8 mouse cellular contexts compared by ENCODE assay signal in the genomic region with DNA sequence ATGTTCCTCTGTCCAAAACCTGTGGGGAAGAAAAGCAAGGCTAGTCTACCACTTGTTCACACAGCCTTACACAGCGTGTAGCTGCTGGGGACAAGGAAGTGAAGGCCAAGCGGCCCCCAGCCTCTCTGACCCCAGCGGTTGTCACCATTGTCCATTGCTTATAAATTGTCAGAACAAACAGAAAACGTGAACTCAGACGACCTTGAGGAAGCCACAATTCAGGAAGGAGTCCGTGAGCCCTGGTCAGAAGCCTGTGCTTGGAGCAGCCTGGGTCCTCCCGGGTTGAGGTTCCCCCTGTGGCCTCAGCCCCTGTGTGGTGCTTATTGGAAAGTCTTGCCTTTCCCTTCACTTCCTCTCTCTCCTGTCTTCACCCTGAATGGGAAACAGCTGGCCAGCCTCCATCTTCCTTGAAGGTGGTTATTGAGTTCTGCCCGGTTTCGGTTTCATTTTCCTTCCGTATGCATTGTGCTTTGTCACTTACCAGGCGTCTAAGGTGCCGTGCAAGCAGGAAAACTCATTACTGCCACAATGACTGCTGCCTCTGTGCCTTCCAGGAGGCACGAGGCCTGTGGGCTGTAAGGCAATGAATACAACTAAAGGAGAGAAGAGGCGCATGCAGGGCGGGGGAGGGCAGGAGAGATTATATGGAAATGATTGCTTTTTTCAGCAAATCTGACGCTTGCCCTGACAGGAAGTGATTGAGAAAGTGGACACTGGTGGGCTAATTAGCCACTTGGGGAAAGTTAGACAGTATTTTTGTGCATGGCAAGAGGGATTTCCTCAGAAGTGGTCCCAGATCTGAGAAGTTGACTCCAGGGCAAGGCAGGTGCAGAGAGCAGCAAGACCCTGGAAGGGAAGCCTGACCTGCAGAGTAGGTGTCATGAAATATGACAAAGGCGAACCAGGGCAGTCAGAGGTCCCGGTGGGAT.
DNase-seq lines count a peak whose midpoint lies in the region; ATAC-seq and TF ChIP-seq lines count a peak whose summit lies in the region.

No protein-coding gene starts in this region.

- intact Hi-C loops in left cerebral cortex, postnatal 4 days (cut with DNase I): no loop called here

- peak overlapping the region; percentile 17 to 51 (median 38) for H3K4me3 ChIP-seq in CH12.LX (replicated peaks in 1 of 3; ENCODE audit: low read depth in 2 of 3, low read length in 2 of 3, poor library complexity in 1 of 3)
- peak overlapping the region; percentile 29 for H3K4me3 ChIP-seq in intestine, postnatal 0 days (ENCODE audit: low read depth, low read length)
- H3K4me3 ChIP-seq in lung, adult 2 months (replicated peaks; ENCODE audit: extremely low read depth, low read depth, low read length): peak overlapping the region; percentile 76
- H3K4me3 ChIP-seq in neural tube, embryonic 13.5 days: peak overlapping the region; percentile 3; the same call in 1 of the 2 replicates

- no peak for TF ChIP-seq CTCF in CH12.LX (conservative IDR thresholded peaks at IDR 0.05 in 1 of 2, IDR thresholded peaks at IDR 0.05 in 1 of 2; ENCODE audit: low read depth in 2 of 2, low read length in 2 of 2)
- no peak for TF ChIP-seq CTCF in intestine, postnatal 0 days (IDR thresholded peaks at IDR 0.05; ENCODE audit: low read depth)
- no peak for TF ChIP-seq CTCF in lung, adult 2 months (IDR thresholded peaks at IDR 0.05; ENCODE audit: insufficient read depth, low read length)

- peak overlapping the region; percentile 30 for H3K9ac ChIP-seq in CH12.LX (ENCODE audit: insufficient read depth, low read depth)
- H3K9ac ChIP-seq in intestine, postnatal 0 days (ENCODE audit: low read depth, low read length): peak overlapping the region; percentile 12
- 0 out of 2 replicates have a peak overlapping the region, but pooled peaks have one; percentile 38 for H3K9ac ChIP-seq in neural tube, embryonic 13.5 days

- no peaks in the 10 kb centered on the region for H3K79me2 ChIP-seq in CH12.LX (replicated peaks; ENCODE audit: control insufficient read depth, extremely low read depth, insufficient read depth, poor library complexity, severe bottlenecking)

- H3K9me3 ChIP-seq in CH12.LX (replicated peaks; ENCODE audit: low read length): no peaks in the 10 kb centered on the region
- no peaks in the 10 kb centered on the region for H3K9me3 ChIP-seq in intestine, postnatal 0 days (ENCODE audit: control insufficient read depth)
- no peaks in the 10 kb centered on the region for H3K9me3 ChIP-seq in neural tube, embryonic 13.5 days

- H3K27me3 ChIP-seq in CH12.LX (replicated peaks): no peaks in the 10 kb centered on the region
- H3K27me3 ChIP-seq in intestine, postnatal 0 days (replicated peaks; ENCODE audit: control insufficient read depth, insufficient read depth, low read length): no peaks in the 10 kb centered on the region
- no peaks in the 10 kb centered on the region for H3K27me3 ChIP-seq in neural tube, embryonic 13.5 days

- TF ChIP-seq RAD21 in CH12.LX (IDR thresholded peaks at IDR 0.05; ENCODE audit: low read depth, low read length): no peak

- 34% methylated on average over 18 of the region's 18 CpGs for WGBS in intestine, postnatal 0 days
- 23% methylated on average over 18 of the region's 18 CpGs for WGBS in lung, adult 2 months
- 41% methylated on average over 18 of the region's 18 CpGs for WGBS in neural tube, embryonic 13.5 days

- H3K27ac ChIP-seq in CH12.LX (ENCODE audit: insufficient read depth, low read depth): no peak overlapping the region
- H3K27ac ChIP-seq in intestine, postnatal 0 days (ENCODE audit: low read depth, low read length): peak overlapping the region; percentile 68
- H3K27ac ChIP-seq in neural tube, embryonic 13.5 days (replicated peaks): no peak overlapping the region

- peak overlapping the region; percentile 64 for H3K4me2 ChIP-seq in CH12.LX (ENCODE audit: insufficient read depth, low read depth, poor library complexity, severe bottlenecking)
- H3K4me2 ChIP-seq in intestine, postnatal 0 days (replicated peaks; ENCODE audit: low read depth): peak overlapping the region; percentile 61
- H3K4me2 ChIP-seq in neural tube, embryonic 13.5 days: peak overlapping the region; percentile 28

- in situ Hi-C loops in CH12.LX (cut with MboI; ENCODE audit: low pct_ligation_motif_present, low pct_unique_long_range_greater_than_20kb, low sequenced_read_pairs): no loop called here

- peaks cover 5 to 36% of the 10 kb centered on the region in 2 experiments; a peak in 3 of 4 replicates for H3K4me1 ChIP-seq in CH12.LX (ENCODE audit: control insufficient read depth in 1 of 2, insufficient read depth in 2 of 2)
- H3K4me1 ChIP-seq in intestine, postnatal 0 days (replicated peaks; ENCODE audit: control insufficient read depth, insufficient read depth, low read length): peaks cover 3% of the 10 kb centered on the region; the same call in 1 of the 2 replicates
- H3K4me1 ChIP-seq in lung, adult 2 months (ENCODE audit: control insufficient read depth, insufficient read depth, low read length): peaks cover 2% of the 10 kb centered on the region; the same call in 1 of the 2 replicates
- H3K4me1 ChIP-seq in neural tube, embryonic 13.5 days (replicated peaks): peaks cover 23% of the 10 kb centered on the region

- no peak for TF ChIP-seq POLR2A in CH12.LX (IDR thresholded peaks at IDR 0.05; ENCODE audit: low read depth, low read length)
- no peak for TF ChIP-seq POLR2A in lung, adult 2 months (IDR thresholded peaks at IDR 0.05; ENCODE audit: borderline replicate concordance, extremely low read depth, low read depth, low read length)

- ATAC-seq in intestine, postnatal 0 days: peak; percentile 92
- ATAC-seq in neural tube, embryonic 13.5 days (ENCODE audit: low read depth): peak; percentile 55; the same call in 1 of the 2 replicates

- DNase-seq in CH12.LX (ENCODE audit: extremely low read depth): peak; percentile 82
- DNase-seq in embryo, embryonic 10 days (ENCODE audit: low spot score): peak; percentile 58
- DNase-seq in heart, adult 11 months: peak; percentile 98
- DNase-seq in lung, adult 2 months: peak; percentile 64
- DNase-seq in left cerebral cortex, postnatal 4 days: no peak
- DNase-seq in layer of hippocampus, postnatal 36 days: no peak

- dilution Hi-C loops in CH12.LX (cut with MboI; ENCODE audit: extremely low pct_ligation_motif_present, extremely low pct_unique_long_range_greater_than_20kb, low sequenced_read_pairs): no loop called here

- no peaks in the 10 kb centered on the region for H3K36me3 ChIP-seq in CH12.LX (replicated peaks in 1 of 2; ENCODE audit: control insufficient read depth in 1 of 2, insufficient read depth in 1 of 2, low read length in 1 of 2)
- H3K36me3 ChIP-seq in intestine, postnatal 0 days (ENCODE audit: control insufficient read depth, insufficient read depth): no peaks in the 10 kb centered on the region
- H3K36me3 ChIP-seq in neural tube, embryonic 13.5 days: no peaks in the 10 kb centered on the region

- peak; percentile 59 for TF ChIP-seq EP300 in CH12.LX (IDR thresholded peaks at IDR 0.05; ENCODE audit: low read length)

TF ChIP-seq in CH12.LX, 34 proteins besides CTCF, POLR2A, EP300 and RAD21:
- TF ChIP-seq MEF2A (IDR thresholded peaks at IDR 0.05; ENCODE audit: borderline replicate concordance, low read depth, low read length) (peak; percentile 30; the same call in 1 of the 2 replicates), USF1 (IDR thresholded peaks at IDR 0.05; ENCODE audit: low read depth, low read length) (no peak), MYC (IDR thresholded peaks at IDR 0.05; ENCODE audit: low read depth, low read length) (peak; percentile 46; the same call in 1 of the 2 replicates), NRF1 (IDR thresholded peaks at IDR 0.05; ENCODE audit: low read depth, low read length) (0 out of 2 replicates have a peak, but pooled peaks have one; percentile 8), RCOR1 (conservative IDR thresholded peaks at IDR 0.05; ENCODE audit: low read depth, low read length) (0 out of 2 replicates have a peak, but pooled peaks have one; percentile 30), NELFE (IDR thresholded peaks at IDR 0.05; ENCODE audit: low read depth, low read length) (0 out of 2 replicates have a peak, but pooled peaks have one; percentile 32), SMC3 (IDR thresholded peaks at IDR 0.05; ENCODE audit: low read depth, low read length) (no peak), MAX (IDR thresholded peaks at IDR 0.05; ENCODE audit: low read length) (peak; percentile 43; the same call in 1 of the 2 replicates), KAT2A (IDR thresholded peaks at IDR 0.05; ENCODE audit: insufficient replicate concordance, low read length) (no peak), IRF4 (IDR thresholded peaks at IDR 0.05; ENCODE audit: low read depth, low read length) (peak; percentile 90), BHLHE40 (IDR thresholded peaks at IDR 0.05; ENCODE audit: low read depth, low read length) (peak; percentile 25; the same call in 1 of the 2 replicates), MXI1 (IDR thresholded peaks at IDR 0.05; ENCODE audit: low read depth, low read length) (0 out of 2 replicates have a peak, but pooled peaks have one; percentile 59), TBP (conservative IDR thresholded peaks at IDR 0.05; ENCODE audit: low read depth, low read length) (no peak), POLR2AphosphoS2 (IDR thresholded peaks at IDR 0.05; ENCODE audit: low read depth, low read length) (no peak), ETS1 (conservative IDR thresholded peaks at IDR 0.05; ENCODE audit: low read depth, low read length) (peak; percentile 87), CHD1 (IDR thresholded peaks at IDR 0.05; ENCODE audit: low read depth, low read length) (0 out of 2 replicates have a peak, but pooled peaks have one; percentile 55), E2F4 (IDR thresholded peaks at IDR 0.05; ENCODE audit: insufficient replicate concordance, low read depth, low read length) (no peak), ZKSCAN1 (IDR thresholded peaks at IDR 0.05; ENCODE audit: borderline replicate concordance, low read depth, low read length) (no peak), ZC3H11A (IDR thresholded peaks at IDR 0.05; ENCODE audit: low read depth, low read length) (no peak), SIN3A (IDR thresholded peaks at IDR 0.05; ENCODE audit: low read length) (peak; percentile 75), HCFC1 (IDR thresholded peaks at IDR 0.05; ENCODE audit: low read depth, low read length) (peak; percentile 51), TCF12 (IDR thresholded peaks at IDR 0.05; ENCODE audit: low read depth, low read length) (peak; percentile 76; the same call in 1 of the 2 replicates), CHD2 (IDR thresholded peaks at IDR 0.05; ENCODE audit: low read length) (0 out of 2 replicates have a peak, but pooled peaks have one; percentile 19)

Comparison
In these comparisons a context has a peak if more than half of its experiments do, and no peak if none do; other contexts are left out.
1. DNase-seq: peak in CH12.LX (single experiment), embryo, embryonic 10 days (single experiment), heart, adult 11 months (single experiment) and lung, adult 2 months (single experiment); none in left cerebral cortex, postnatal 4 days (single experiment) and layer of hippocampus, postnatal 36 days (0 of 2).
2. H3K4me3 ChIP-seq: peak in every context shown above with its lines; median percentile 76 in lung, adult 2 months; 38 in CH12.LX; 29 in intestine, postnatal 0 days; 3 in neural tube, embryonic 13.5 days.
3. Peak in every context shown above with its lines, with median percentiles within 50 percentile points of each other: H3K4me2 ChIP-seq and H3K9ac ChIP-seq.